Mouse (Mus musculus) thymus, postnatal 25 days (tissue): ENCODE measurements around the gene Ctxn2.
"Not testable (repeated sequence)": the region's sequence is repeated elsewhere in the genome, so short reads cannot be mapped to it uniquely, and the experiment has no call there.

Experiments used
- DNase-seq: peaks from one replicate; pipeline ENCODE4 v3.0.0; 2022

The Ctxn2 gene

GRCm38 (mm10) chr2:125135903-125136811 is at the start of gene Ctxn2:
Gene Ctxn2, plus strand, starts transcription at chr2:125136692.
- peak; percentile 86 for DNase-seq

DNA sequence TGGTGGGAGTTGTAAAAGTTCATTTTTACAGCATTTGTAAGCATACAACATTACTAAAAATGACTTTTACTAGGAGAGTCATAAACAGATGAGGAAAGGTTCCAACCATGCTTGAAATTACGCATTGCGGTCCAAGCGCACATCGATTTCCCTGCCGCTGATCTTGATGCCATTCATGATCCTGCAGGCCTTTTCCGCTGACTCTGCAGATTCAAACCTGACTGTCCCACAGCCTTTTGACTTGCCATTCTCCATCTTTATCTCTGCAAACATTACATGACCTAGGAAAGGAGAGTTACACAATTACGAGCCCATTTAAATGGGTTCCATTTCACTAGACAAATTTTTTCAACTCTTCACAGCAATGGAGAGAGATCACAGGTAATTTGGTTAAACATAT is 47.7 kb upstream of the Ctxn2 start:
- no peak for DNase-seq

DNA sequence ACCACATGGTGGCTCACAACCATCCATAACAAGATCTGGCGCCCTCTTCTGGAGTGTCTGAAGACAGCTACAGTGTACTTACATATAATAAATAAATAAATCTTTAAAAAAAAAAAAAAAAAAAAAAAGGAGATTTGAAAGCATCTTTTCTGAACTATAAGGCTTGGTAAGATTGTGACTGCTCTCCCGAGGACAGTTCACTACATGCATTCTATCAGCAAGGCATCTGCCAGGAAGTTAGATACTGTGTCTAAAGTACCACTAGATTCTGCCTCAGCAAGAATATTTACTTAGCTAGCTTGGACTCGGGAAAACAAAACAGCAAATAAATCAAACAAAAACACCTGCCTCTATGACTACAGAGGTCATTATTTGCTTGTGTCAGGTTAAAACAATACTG is 44.4 kb upstream of the Ctxn2 start:
- not testable (repeated sequence) for DNase-seq

GRCm38 (mm10) chr2:125104491-125104890 is 32.0 kb upstream of the Ctxn2 start:
- not testable (repeated sequence) for DNase-seq

- DNase-seq, result not testable (repeated sequence)
Observed at GRCm38 (mm10) chr2:125106536-125106935, 30.0 kb upstream of the Ctxn2 start.

GRCm38 (mm10) chr2:125119381-125120110 is 16.9 kb upstream of the Ctxn2 start:
- no peak for DNase-seq

- DNase-seq, result no peak
Observed at GRCm38 (mm10) chr2:125122288-125122623, 14.2 kb upstream of the Ctxn2 start.

DNA sequence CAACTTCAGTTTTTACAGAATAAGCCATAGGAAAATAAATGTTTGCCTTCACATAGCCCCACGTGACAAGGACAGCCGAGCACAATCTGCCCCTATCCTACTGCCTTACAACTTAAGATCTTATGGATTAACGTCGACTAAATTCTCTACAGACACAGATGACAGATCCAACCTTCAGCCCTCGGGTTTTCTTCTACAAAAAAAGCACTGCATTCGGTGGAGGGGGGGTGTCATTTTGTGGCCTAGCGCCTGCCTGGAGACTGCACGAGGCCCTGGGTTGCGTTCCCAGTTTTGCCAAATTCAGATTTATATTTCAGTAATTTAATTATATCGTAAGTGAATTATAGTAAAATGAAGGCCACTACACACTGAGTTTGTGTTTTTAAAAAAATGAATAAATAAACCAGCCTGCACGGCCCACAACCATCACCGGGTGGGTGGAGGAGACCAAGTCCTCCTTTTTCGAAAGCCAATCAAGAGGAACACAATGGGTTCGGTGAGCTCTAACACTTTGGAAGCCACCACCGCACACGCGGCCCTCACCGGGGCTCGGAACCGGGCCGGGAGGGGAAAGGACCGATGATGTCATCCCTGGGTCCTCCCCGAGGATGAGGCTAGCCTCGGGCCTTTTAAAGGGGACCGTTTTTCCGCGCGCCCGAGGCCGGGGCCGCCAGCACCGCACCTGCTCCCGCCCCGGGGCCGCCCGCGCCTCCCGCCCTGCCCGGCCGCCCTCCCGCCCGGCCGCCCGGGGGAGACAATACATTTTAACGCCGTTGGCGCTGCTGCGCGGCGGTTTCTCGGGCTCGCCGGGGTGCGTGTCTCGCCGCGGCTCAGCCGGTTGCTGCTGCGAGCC is 13.6 kb upstream of the Ctxn2 start:
- peak; percentile 59 for DNase-seq

- peak; percentile 89 for DNase-seq
Observed at GRCm38 (mm10) chr2:125123477-125123852, 13.0 kb upstream of the Ctxn2 start, which contains the start of gene Myef2. Gene Myef2, minus strand, starts transcription at chr2:125123661.

- no peak for DNase-seq
Observed at GRCm38 (mm10) chr2:125125824-125126223, 10.7 kb upstream of the Ctxn2 start.

- no peak for DNase-seq
Observed at GRCm38 (mm10) chr2:125126792-125127191, 9.7 kb upstream of the Ctxn2 start.

GRCm38 (mm10) chr2:125134113-125134512 is 2.4 kb upstream of the Ctxn2 start:
- DNase-seq, result no peak

GRCm38 (mm10) chr2:125136846-125137245 is 354 bp downstream of the Ctxn2 start:
- no peak for DNase-seq

GRCm38 (mm10) chr2:125142336-125142735 is 5.8 kb downstream of the Ctxn2 start:
- no peak for DNase-seq

DNA sequence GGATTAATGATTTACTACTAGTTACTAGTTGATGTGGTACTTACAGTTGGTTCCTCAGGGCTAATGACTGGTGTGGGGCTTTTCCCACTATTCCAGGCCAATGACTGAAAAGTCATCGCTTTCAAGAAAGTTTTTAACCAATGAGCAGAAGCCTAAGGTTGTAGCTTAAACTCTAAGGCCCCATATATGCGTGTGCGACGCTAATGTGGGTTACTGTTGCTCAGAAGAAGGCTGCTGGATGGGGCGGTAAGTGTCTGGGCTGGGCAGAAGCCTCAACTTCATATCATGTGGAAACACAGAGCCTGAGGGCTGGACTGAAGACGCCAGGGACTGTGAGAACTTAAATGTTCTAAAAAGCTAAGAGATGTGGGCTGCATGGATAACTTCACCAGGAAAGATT is 15.9 kb downstream of the Ctxn2 start, which contains the start of gene Slc12a1:
Gene Slc12a1, plus strand, starts transcription at position 118 of the 400 bp plus-strand sequence.
- no peak for DNase-seq

GRCm38 (mm10) chr2:125154294-125154693 is 17.8 kb downstream of the Ctxn2 start:
- no peak for DNase-seq

DNA sequence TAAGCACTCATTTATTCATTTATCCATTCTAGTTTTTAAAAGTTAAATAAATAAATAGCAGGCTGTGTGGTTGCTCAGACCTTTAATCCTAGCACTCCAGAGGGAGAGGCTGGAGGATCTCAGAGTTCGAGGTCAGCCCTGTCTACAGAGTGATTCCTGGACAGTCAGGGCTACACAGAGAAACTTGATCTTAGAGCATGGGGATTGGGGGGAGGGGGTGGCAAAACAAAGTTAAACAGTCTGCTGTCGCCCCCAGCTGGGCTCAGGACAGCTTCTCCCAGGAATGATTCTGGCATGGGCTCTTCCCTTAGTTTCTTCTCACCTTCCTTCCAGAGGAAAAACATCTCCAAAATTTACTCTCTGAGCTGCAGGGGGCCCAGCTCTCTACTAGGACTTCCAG is 19.0 kb downstream of the Ctxn2 start:
- DNase-seq, result no peak

GRCm38 (mm10) chr2:125162012-125162470 is 25.5 kb downstream of the Ctxn2 start:
- no peak for DNase-seq

DNA sequence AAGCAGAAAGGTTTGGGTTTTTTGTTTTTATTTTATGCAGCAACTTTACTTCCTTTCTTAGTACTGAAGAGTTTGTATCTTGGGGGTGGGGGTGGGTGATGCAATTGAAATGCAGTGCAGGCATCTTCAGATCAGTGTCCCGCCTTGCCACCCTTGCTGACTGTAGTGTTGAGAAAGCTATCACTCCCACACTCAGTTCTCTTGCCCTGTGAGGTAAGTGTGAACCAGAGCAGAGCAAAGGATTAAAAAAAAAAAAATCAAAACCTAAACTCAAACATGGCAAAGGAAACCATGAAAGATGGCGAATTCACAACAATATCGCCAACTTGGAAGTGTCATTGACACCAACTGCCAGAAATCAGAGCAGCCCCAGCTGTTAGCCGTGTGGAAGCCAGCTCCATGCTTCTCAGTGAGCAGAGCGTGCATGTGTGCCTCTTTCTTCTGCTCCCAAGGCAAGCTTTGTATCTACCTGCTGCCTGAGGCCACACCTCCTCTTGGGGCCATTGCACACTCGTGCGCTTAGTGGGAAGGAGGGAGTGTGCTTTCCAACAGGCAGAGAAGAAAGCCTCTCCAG is 41.8 kb downstream of the Ctxn2 start:
- no peak for DNase-seq

GRCm38 (mm10) chr2:125187904-125188303 is 51.4 kb downstream of the Ctxn2 start:
- no peak for DNase-seq

- DNase-seq, result peak; percentile 62
Observed at GRCm38 (mm10) chr2:125189197-125189596, 52.7 kb downstream of the Ctxn2 start.

- DNase-seq, result no peak
Observed at GRCm38 (mm10) chr2:125192905-125193304, 56.4 kb downstream of the Ctxn2 start.
